Mouse (Mus musculus): ENCODE measurements around the gene Wnt3.

The Wnt3 gene

GRCm38 (mm10) chr11:103771160-103771817 lies 2.7 kb upstream of the Wnt3 start:
- no peak for ATAC-seq (ENCODE audit: insufficient number of reproducible peaks, low FRiP score, low TSS enrichment)

GRCm38 (mm10) chr11:103772505-103773386 lies 1.2 kb upstream of the Wnt3 start:
- no peak for ATAC-seq (ENCODE audit: insufficient number of reproducible peaks, low FRiP score, low TSS enrichment)

GRCm38 (mm10) chr11:103774228-103774530 lies 229 bp downstream of the Wnt3 start:
- ATAC-seq (ENCODE audit: insufficient number of reproducible peaks, low FRiP score, low TSS enrichment): no peak

- ATAC-seq (ENCODE audit: insufficient number of reproducible peaks, low FRiP score, low TSS enrichment): no peak
These were observed 6.2 kb downstream of the Wnt3 start for GRCm38 (mm10) chr11:103780152-103780551.

GRCm38 (mm10) chr11:103789951-103790350 lies 16.0 kb downstream of the Wnt3 start:
- no peak for ATAC-seq (ENCODE audit: insufficient number of reproducible peaks, low FRiP score, low TSS enrichment)

GRCm38 (mm10) chr11:103801128-103801527 lies 27.2 kb downstream of the Wnt3 start:
- no peak for ATAC-seq (ENCODE audit: insufficient number of reproducible peaks, low FRiP score, low TSS enrichment)

GRCm38 (mm10) chr11:103804126-103804525 lies 30.2 kb downstream of the Wnt3 start:
- ATAC-seq (ENCODE audit: insufficient number of reproducible peaks, low FRiP score, low TSS enrichment): peak; percentile 76; the same call in 1 of the 2 replicates

- ATAC-seq (ENCODE audit: insufficient number of reproducible peaks, low FRiP score, low TSS enrichment): no peak
These were observed 30.9 kb downstream of the Wnt3 start for GRCm38 (mm10) chr11:103804804-103805203.

- ATAC-seq (ENCODE audit: insufficient number of reproducible peaks, low FRiP score, low TSS enrichment): no peak
These were observed 34.0 kb downstream of the Wnt3 start for GRCm38 (mm10) chr11:103807966-103808365.

GRCm38 (mm10) chr11:103808771-103809610 lies 35.0 kb downstream of the Wnt3 start:
- ATAC-seq (ENCODE audit: insufficient number of reproducible peaks, low FRiP score, low TSS enrichment): no peak

GRCm38 (mm10) chr11:103809611-103810598 lies 36.0 kb downstream of the Wnt3 start:
- ATAC-seq (ENCODE audit: insufficient number of reproducible peaks, low FRiP score, low TSS enrichment): no peak

GRCm38 (mm10) chr11:103810631-103811030 lies 36.7 kb downstream of the Wnt3 start:
- ATAC-seq (ENCODE audit: insufficient number of reproducible peaks, low FRiP score, low TSS enrichment): no peak

GRCm38 (mm10) chr11:103811246-103811645 lies 37.3 kb downstream of the Wnt3 start:
- ATAC-seq (ENCODE audit: insufficient number of reproducible peaks, low FRiP score, low TSS enrichment): no peak

GRCm38 (mm10) chr11:103814808-103815207 lies 40.9 kb downstream of the Wnt3 start:
- ATAC-seq (ENCODE audit: insufficient number of reproducible peaks, low FRiP score, low TSS enrichment): no peak

- ATAC-seq (ENCODE audit: insufficient number of reproducible peaks, low FRiP score, low TSS enrichment): no peak
These were observed 42.0 kb downstream of the Wnt3 start for GRCm38 (mm10) chr11:103815986-103816385.

- ATAC-seq (ENCODE audit: insufficient number of reproducible peaks, low FRiP score, low TSS enrichment): no peak
These were observed 42.8 kb downstream of the Wnt3 start for GRCm38 (mm10) chr11:103816719-103817118.

- ATAC-seq (ENCODE audit: insufficient number of reproducible peaks, low FRiP score, low TSS enrichment): no peak
These were observed 53.3 kb downstream of the Wnt3 start for GRCm38 (mm10) chr11:103827201-103827600.

- ATAC-seq (ENCODE audit: insufficient number of reproducible peaks, low FRiP score, low TSS enrichment): no peak
These were observed 54.9 kb downstream of the Wnt3 start for GRCm38 (mm10) chr11:103828866-103829265.

GRCm38 (mm10) chr11:103829956-103830355 lies 56.0 kb downstream of the Wnt3 start:
- no peak for ATAC-seq (ENCODE audit: insufficient number of reproducible peaks, low FRiP score, low TSS enrichment)

- ATAC-seq (ENCODE audit: insufficient number of reproducible peaks, low FRiP score, low TSS enrichment): no peak
These were observed 56.5 kb downstream of the Wnt3 start for GRCm38 (mm10) chr11:103830476-103830875.
